Mouse (Mus musculus) MEL (cell line): ENCODE data around the gene Arsg. TPM values are rescaled to one million over a fixed set of nuclear protein-coding genes. Genes with fewer than 3 reads are reported as not detected.

ENCODE experiments used
- DNase-seq: peaks from one replicate; pipeline ENCODE4 v3.0.0; 2011; ENCODE audit warnings: low read depth, low spot score
- H3K27ac ChIP-seq: 2 replicates; pipeline ENCODE4 v1.5.1; 2012; ENCODE audit warnings: low read depth, mild to moderate bottlenecking, control low read depth, low read length, moderate library complexity; ENCODE audit not compliant: control insufficient read depth
- H3K27me3 ChIP-seq, 2 experiments: fragments of 150-350 bp in 1 of 2; sonication (generic) in 1 of 2; 2 replicates each; pipeline ENCODE4 v1.6.1; 2012; ENCODE audit warnings: low read length in 2 of 2, mild to moderate bottlenecking in 2 of 2, improper control_type of control experiment in 1 of 2, moderate library complexity in 1 of 2; ENCODE audit not compliant: insufficient read depth in 2 of 2, control insufficient read depth in 1 of 2
- H3K36me3 ChIP-seq, 2 experiments: 2 replicates each; pipeline ENCODE4 v1.6.1; 2012 to 2014; ENCODE audit warnings: low read length in 2 of 2, improper control_type of control experiment in 1 of 2, inconsistent platforms in 1 of 2, mild to moderate bottlenecking in 1 of 2; ENCODE audit not compliant: insufficient read depth in 2 of 2, control insufficient read depth in 1 of 2
- H3K4me1 ChIP-seq, 2 experiments: fragments of 150-350 bp in 1 of 2; sonication (generic) in 1 of 2; 2 replicates each; pipeline ENCODE4 v1.6.1; 2012; ENCODE audit warnings: low read length in 2 of 2, improper control_type of control experiment in 1 of 2, mild to moderate bottlenecking in 1 of 2; ENCODE audit not compliant: insufficient read depth in 2 of 2, control insufficient read depth in 1 of 2
- H3K4me3 ChIP-seq, 2 experiments: fragments of 150-350 bp in 1 of 2; sonication (generic) in 1 of 2; 2 replicates each; pipeline ENCODE4 v1.5.1; 2012; ENCODE audit warnings: low read depth in 2 of 2, low read length in 2 of 2, mild to moderate bottlenecking in 2 of 2, moderate library complexity in 2 of 2, control low read depth in 1 of 2, improper control_type of control experiment in 1 of 2; ENCODE audit not compliant: control insufficient read depth in 1 of 2, insufficient read depth in 1 of 2
- H3K79me2 ChIP-seq: 2 replicates; pipeline ENCODE4 v1.6.1; 2012; ENCODE audit warnings: mild to moderate bottlenecking, low read length, moderate library complexity; ENCODE audit not compliant: control insufficient read depth, poor library complexity, insufficient read depth
- H3K9ac ChIP-seq: 2 replicates; pipeline ENCODE4 v1.6.1; 2012; ENCODE audit warnings: low read depth, mild to moderate bottlenecking, control low read depth, low read length, moderate library complexity; ENCODE audit not compliant: control insufficient read depth, poor library complexity, severe bottlenecking
- H3K9me3 ChIP-seq: fragments of 150-350 bp; sonication (generic); replicated peaks from 2 replicates; pipeline ENCODE4 v1.6.1; 2012; ENCODE audit warnings: mild to moderate bottlenecking, low read length, improper control_type of control experiment, moderate library complexity; ENCODE audit not compliant: insufficient read depth
- EP300 ChIP-seq, 2 experiments: IDR thresholded peaks; 2 replicates each; pipeline ENCODE4 v1.6.1; 2011; ENCODE audit warnings: improper control_type of control experiment in 2 of 2, low read length in 2 of 2, low read depth in 1 of 2, mild to moderate bottlenecking in 1 of 2
- GABPA ChIP-seq: IDR thresholded peaks from 2 replicates; pipeline ENCODE4 v1.6.1; 2012; ENCODE audit warnings: low read depth, mild to moderate bottlenecking, inconsistent platforms, low read length, improper control_type of control experiment, moderate library complexity
- GATA1 ChIP-seq: IDR thresholded peaks from 2 replicates; pipeline ENCODE4 v1.6.1; 2011; ENCODE audit warnings: low read depth, low read length, improper control_type of control experiment
- MXI1 ChIP-seq: IDR thresholded peaks from 2 replicates; pipeline ENCODE4 v1.6.1; 2011; ENCODE audit warnings: mild to moderate bottlenecking, low read depth, low read length, improper control_type of control experiment
- MYB ChIP-seq: IDR thresholded peaks from 2 replicates; pipeline ENCODE4 v1.6.1; 2011; ENCODE audit warnings: mild to moderate bottlenecking, low read depth, low read length, improper control_type of control experiment
- NELFE ChIP-seq: IDR thresholded peaks from 2 replicates; pipeline ENCODE4 v1.6.1; 2011; ENCODE audit warnings: low read depth, low read length, improper control_type of control experiment
- POLR2A ChIP-seq, 2 experiments: IDR thresholded peaks; 2 replicates each; pipeline ENCODE4 v1.6.1; 2011 to 2012; ENCODE audit warnings: low read length in 2 of 2, mild to moderate bottlenecking in 2 of 2, control low read depth in 1 of 2, improper control_type of control experiment in 1 of 2, low read depth in 1 of 2, moderate library complexity in 1 of 2; ENCODE audit not compliant: control insufficient read depth in 1 of 2, insufficient read depth in 1 of 2, poor library complexity in 1 of 2
- SIN3A ChIP-seq: IDR thresholded peaks from 2 replicates; pipeline ENCODE4 v1.6.1; 2012; ENCODE audit warnings: low read length, improper control_type of control experiment, inconsistent platforms
- SMC3 ChIP-seq: IDR thresholded peaks from 2 replicates; pipeline ENCODE4 v1.6.1; 2011; ENCODE audit warnings: low read depth, low read length, improper control_type of control experiment
- TBP ChIP-seq: IDR thresholded peaks from 2 replicates; pipeline ENCODE4 v1.8.0; 2011; ENCODE audit warnings: low read depth, low read length, improper control_type of control experiment
- TCF12 ChIP-seq: IDR thresholded peaks from 2 replicates; pipeline ENCODE4 v1.6.1; 2014; ENCODE audit warnings: low read depth, mild to moderate bottlenecking, inconsistent platforms, low read length, improper control_type of control experiment, moderate library complexity
- USF1 ChIP-seq: IDR thresholded peaks from 2 replicates; pipeline ENCODE4 v1.6.1; 2014; ENCODE audit warnings: low read depth, mild to moderate bottlenecking, inconsistent platforms, low read length, improper control_type of control experiment, moderate library complexity
- ZC3H11A ChIP-seq: IDR thresholded peaks from 2 replicates; pipeline ENCODE4 v1.6.1; 2012; ENCODE audit warnings: low read depth, mild to moderate bottlenecking, inconsistent platforms, low read length, improper control_type of control experiment
- ZKSCAN1 ChIP-seq: IDR thresholded peaks from 2 replicates; pipeline ENCODE4 v1.6.1; 2012; ENCODE audit warnings: low read depth, mild to moderate bottlenecking, inconsistent platforms, low read length, improper control_type of control experiment, moderate library complexity
- ZMIZ1 ChIP-seq: IDR thresholded peaks from 2 replicates; pipeline ENCODE4 v1.6.1; 2012; ENCODE audit warnings: low read depth, mild to moderate bottlenecking, inconsistent platforms, low read length, improper control_type of control experiment, moderate library complexity
- polyA plus RNA-seq, 2 experiments: library from polyadenylated mRNA; stranded (reverse) in 1 of 2; unstranded in 1 of 2; fragments of >175 nt in 1 of 2; fragments of >200 nt in 1 of 2; gene quantifications; 2 replicates each; pipeline versions ENCODE4 v1.2.1 to v1.2.4; 2012; ENCODE audit warnings: low replicate concordance in 2 of 2, low read depth in 1 of 2; ENCODE audit not compliant: insufficient read length in 2 of 2, insufficient read depth in 1 of 2, missing spikeins in 1 of 2
- total RNA-seq: library from RNA; depleted of rRNA; stranded (reverse); fragments of 300-350 nt; gene quantifications from 2 replicates; pipeline ENCODE4 v1.2.3, GENCODE M21; 2012

The Arsg gene
- total and polyA plus RNA-seq, 3 experiments: 3.9 to 5.2 TPM; not detected in 1

- Histone ChIP-seq H3K27ac (peak overlapping the region; percentile 57), H3K36me3 (peaks cover 0 to 36% of the 10 kb centered on the region in 2 experiments; a peak in 2 of 4 replicates), H3K27me3 (no peaks in the 10 kb centered on the region), H3K9me3 (no peaks in the 10 kb centered on the region), H3K4me3 (peak overlapping the region in 1 of 2 experiments; percentile 34; a peak in 2 of 4 replicates), H3K4me1 (peaks cover 35 to 36% of the 10 kb centered on the region in 2 experiments), H3K79me2 (peaks cover 20% of the 10 kb centered on the region), H3K9ac (peak overlapping the region; percentile 51)
- peak; percentile 74 for DNase-seq
- no peak for TF ChIP-seq ZKSCAN1
- peak; percentile 55 for TF ChIP-seq GATA1
- TF ChIP-seq POLR2A (IDR thresholded peaks at IDR 0.05; ENCODE audit: control insufficient read depth in 1 of 2, insufficient read depth in 1 of 2, low read depth in 1 of 2, low read length in 2 of 2, poor library complexity in 1 of 2): 0 out of 4 replicates have a peak, but pooled peaks of 1 of the 2 experiments have one; percentile 32
- TF ChIP-seq USF1: no peak
- TF ChIP-seq NELFE: peak; percentile 29; the same call in 1 of the 2 replicates
- peak; percentile 31 to 79; a peak in 3 of 4 replicates for TF ChIP-seq EP300 (IDR thresholded peaks at IDR 0.05; ENCODE audit: low read depth in 1 of 2, low read length in 2 of 2)
- 0 out of 2 replicates have a peak, but pooled peaks have one; percentile 6 for TF ChIP-seq SMC3
- no peak for TF ChIP-seq ZC3H11A
- TF ChIP-seq TBP: 0 out of 2 replicates have a peak, but pooled peaks have one; percentile 48
- peak; percentile 48 for TF ChIP-seq SIN3A
- TF ChIP-seq MYB: peak; percentile 79
- peak; percentile 31; the same call in 1 of the 2 replicates for TF ChIP-seq TCF12
These were observed 3.5 kb downstream of the Arsg start for GRCm38 (mm10) chr11:109476653-109477052.

- Histone ChIP-seq H3K36me3 (peaks cover 0 to 36% of the 10 kb centered on the region in 2 experiments; a peak in 2 of 4 replicates), H3K27me3 (no peaks in the 10 kb centered on the region), H3K4me3 (no peak overlapping the region), H3K27ac (no peak overlapping the region), H3K79me2 (peaks cover 11% of the 10 kb centered on the region; the same call in 1 of the 2 replicates), H3K9me3 (no peaks in the 10 kb centered on the region), H3K4me1 (peaks cover 35% of the 10 kb centered on the region in 2 experiments), H3K9ac (no peak overlapping the region)
- no peak for DNase-seq
- TF ChIP-seq MYB: no peak
- no peak for TF ChIP-seq GABPA
- peak; percentile 32; the same call in 1 of the 2 replicates for TF ChIP-seq MXI1
- TF ChIP-seq ZMIZ1: no peak
These were observed 4.6 kb downstream of the Arsg start for GRCm38 (mm10) chr11:109477606-109478380.
